Comparison of ENCODE assay signal across 8 mouse cellular contexts in genomic region chr8:95853102-95853843, GRCm38 (mm10). TPM values are rescaled to one million over a fixed set of nuclear protein-coding genes. Genes with fewer than 3 reads are reported as not detected.
DNase-seq lines count a peak whose midpoint lies in the region; ATAC-seq lines count a peak whose summit lies in the region.

Slc38a7 (minus strand) TSS chr8:95853539.

- peaks cover 10% of the 10 kb centered on the region for H3K4me1 ChIP-seq in hindbrain, embryonic 13.5 days (replicated peaks)

- H3K9me3 ChIP-seq in hindbrain, embryonic 13.5 days = no peaks in the 10 kb centered on the region

- H3K9ac ChIP-seq in hindbrain, embryonic 13.5 days = peak within 1 kb of the TSS; percentile 78

- peak within 1 kb of the TSS; percentile 74 for H3K4me3 ChIP-seq in hindbrain, embryonic 13.5 days

- H3K27me3 ChIP-seq in hindbrain, embryonic 13.5 days = no peaks in the 10 kb centered on the region

- peaks cover 3% of the 10 kb centered on the region for H3K36me3 ChIP-seq in hindbrain, embryonic 13.5 days

- H3K27ac ChIP-seq in hindbrain, embryonic 13.5 days = no peak within 1 kb of the TSS

- ATAC-seq in hindbrain, embryonic 13.5 days (ENCODE audit: low FRiP score) = peak; percentile 96

- peak within 1 kb of the TSS; percentile 81 for H3K4me2 ChIP-seq in hindbrain, embryonic 13.5 days

- DNase-seq in R1 (ENCODE audit: low read depth, low spot score) = peak; percentile 97
- DNase-seq in cerebellum, postnatal 14 days = peak; percentile 75 to 79
- DNase-seq in frontal cortex, postnatal 14 days (ENCODE audit: low spot score in 2 of 2) = peak; percentile 66 to 70
- peak; percentile 69 to 88 for DNase-seq in layer of hippocampus, postnatal 14 days (ENCODE audit: low spot score in 2 of 2)
- DNase-seq in lung, postnatal 10 days = peak; percentile 85
- DNase-seq in ovary, postnatal 14 days (ENCODE audit: low spot score) = peak; percentile 39
- peak; percentile 70 for DNase-seq in thymus, postnatal 14 days

- WGBS in hindbrain, embryonic 13.5 days = 13% methylated on average over 22 of the region's 22 CpGs

RNA-seq across cellular contexts. Expression of gene Slc38a7, which starts in this region (rescaled TPM):
- polyA plus RNA-seq in hindbrain, embryonic 13.5 days (2015; fragmentation: Nextera tagmentation; extraction: Ambion mirVana) = 20.8 and 24.6 TPM in 2 replicates
- 10 to 100 TPM; 29.7 to 31.6 TPM for total RNA-seq in layer of hippocampus, postnatal 14 days (2021)

Comparison
In these comparisons a context has a peak if more than half of its experiments do, and no peak if none do; other contexts are left out.
1. DNase-seq: peak in every context shown above with its lines; median percentile 97 in R1; 85 in lung, postnatal 10 days; 78 in layer of hippocampus, postnatal 14 days; 77 in cerebellum, postnatal 14 days; 70 in thymus, postnatal 14 days; 68 in frontal cortex, postnatal 14 days; 39 in ovary, postnatal 14 days.